Mouse (Mus musculus) liver, embryonic 13.5 days (tissue): ENCODE measurements around the gene Mtor. TPM values are rescaled to one million over a fixed set of nuclear protein-coding genes. Genes with fewer than 3 reads are reported as not detected.

Source experiments
- ATAC-seq: fragments of 200-750 bp; cut with Nextera tagmentation; 2 replicates; pipeline ENCODE4 v1.8.0; 2017; ENCODE audit warnings: low read depth, mild to moderate bottlenecking, moderate number of reproducible peaks, moderate library complexity
- DNase-seq: peaks from one replicate; pipeline ENCODE4 v3.0.0; 2022
- H3K27ac ChIP-seq: fragments of 300-500 bp; sonication (generic); 2 replicates; pipeline ENCODE4 v1.5.1; 2015; ENCODE audit warnings: moderate library complexity, mild to moderate bottlenecking, inconsistent platforms
- H3K27me3 ChIP-seq: fragments of 300-500 bp; sonication (generic); 2 replicates; pipeline ENCODE4 v1.6.1; 2015; ENCODE audit warnings: mild to moderate bottlenecking, inconsistent platforms
- H3K36me3 ChIP-seq: fragments of 300-500 bp; sonication (generic); 2 replicates; pipeline ENCODE4 v1.6.1; 2015; ENCODE audit warnings: mild to moderate bottlenecking, inconsistent platforms
- H3K4me1 ChIP-seq: fragments of 300-500 bp; sonication (generic); replicated peaks from 2 replicates; pipeline ENCODE4 v1.6.1; 2015; ENCODE audit warnings: inconsistent platforms
- H3K4me2 ChIP-seq: fragments of 300-500 bp; sonication (generic); 2 replicates; pipeline ENCODE4 v1.6.1; 2015; ENCODE audit warnings: inconsistent platforms, mild to moderate bottlenecking, moderate library complexity
- H3K4me3 ChIP-seq: fragments of 300-500 bp; sonication (generic); replicated peaks from 2 replicates; pipeline ENCODE4 v1.5.1; 2015; ENCODE audit warnings: mild to moderate bottlenecking, inconsistent platforms
- H3K9ac ChIP-seq: fragments of 300-500 bp; sonication (generic); 2 replicates; pipeline ENCODE4 v1.6.1; 2015; ENCODE audit warnings: mild to moderate bottlenecking, inconsistent platforms
- H3K9me3 ChIP-seq: fragments of 300-500 bp; sonication (generic); replicated peaks from 2 replicates; pipeline ENCODE4 v1.6.1; 2016; ENCODE audit warnings: inconsistent platforms
- WGBS: fragments of 180-500 bp; shearing (Covaris S2); methylation state at CpG from one replicate; pipeline ENCODE4 v1.1.7; 2015; ENCODE audit not compliant: insufficient replicate concordance; 5-methylcytosine and 5-hydroxymethylcytosine counted together
- polyA plus RNA-seq: library from polyadenylated mRNA; unstranded; fragments of >200 nt; fragmentation: Nextera tagmentation; extraction: Ambion mirVana; gene quantifications from 2 replicates; pipeline ENCODE4 v1.2.1, GENCODE M21; 2015

Mtor gene
- 9.0 and 9.7 TPM in 2 replicates for polyA plus RNA-seq

GRCm38 (mm10) chr4:148448179-148448852 is at the start of gene Mtor:
Mtor (plus strand) TSS chr4:148448611.
- Histone ChIP-seq H3K9me3 (no peaks in the 10 kb centered on the region), H3K9ac (peak within 1 kb of the TSS; percentile 94), H3K4me2 (peak within 1 kb of the TSS; percentile 87), H3K36me3 (peaks cover 12% of the 10 kb centered on the region), H3K4me3 (peak within 1 kb of the TSS; percentile 96), H3K27me3 (no peaks in the 10 kb centered on the region), H3K4me1 (peaks cover 38% of the 10 kb centered on the region), H3K27ac (peak within 1 kb of the TSS; percentile 74)
- WGBS = under 1% methylated on average over 52 of the region's 56 CpGs
- DNase-seq (peak; percentile 94), ATAC-seq (peak; percentile 92)

DNA sequence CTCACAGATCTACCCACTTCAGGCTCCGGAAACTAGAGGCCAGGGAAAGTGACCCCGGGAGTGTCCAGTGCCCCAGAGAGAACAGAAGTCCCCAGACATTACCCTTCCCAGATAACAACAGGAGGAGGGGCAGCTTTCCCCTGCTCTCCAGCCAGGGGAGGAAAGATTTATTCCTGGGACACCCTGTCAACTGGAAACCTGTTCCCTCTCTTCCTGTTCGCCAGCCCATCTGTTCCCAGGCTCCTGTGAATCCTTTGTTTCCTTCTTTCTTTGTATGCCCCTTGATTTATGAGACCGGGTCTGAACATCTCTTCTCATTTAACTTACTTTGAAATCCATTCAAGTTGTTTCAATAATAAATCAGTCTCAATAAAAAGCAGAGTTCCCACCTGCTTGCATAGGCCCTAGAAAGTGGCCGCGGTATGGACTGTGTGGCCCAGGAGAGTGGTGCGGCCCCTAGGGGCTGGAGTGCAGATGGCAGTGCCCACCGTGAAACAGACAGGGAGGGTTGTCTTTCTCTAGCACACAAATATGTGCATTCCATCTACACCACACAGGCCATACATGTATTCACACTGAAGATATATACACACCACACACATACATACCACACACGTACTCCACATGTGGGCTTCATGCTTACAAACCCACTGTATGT is 48.8 kb upstream of the Mtor start:
- Histone ChIP-seq H3K4me2 (no peak overlapping the region), H3K4me1 (no peaks in the 10 kb centered on the region), H3K27ac (no peak overlapping the region), H3K27me3 (peaks cover 33% of the 10 kb centered on the region), H3K9me3 (no peaks in the 10 kb centered on the region), H3K36me3 (no peaks in the 10 kb centered on the region), H3K4me3 (no peak overlapping the region), H3K9ac (no peak overlapping the region)
- DNase-seq = no peak
- 59% methylated on average over 9 of the region's 9 CpGs for whole genome bisulfite sequencing
- ATAC-seq = no peak

DNA sequence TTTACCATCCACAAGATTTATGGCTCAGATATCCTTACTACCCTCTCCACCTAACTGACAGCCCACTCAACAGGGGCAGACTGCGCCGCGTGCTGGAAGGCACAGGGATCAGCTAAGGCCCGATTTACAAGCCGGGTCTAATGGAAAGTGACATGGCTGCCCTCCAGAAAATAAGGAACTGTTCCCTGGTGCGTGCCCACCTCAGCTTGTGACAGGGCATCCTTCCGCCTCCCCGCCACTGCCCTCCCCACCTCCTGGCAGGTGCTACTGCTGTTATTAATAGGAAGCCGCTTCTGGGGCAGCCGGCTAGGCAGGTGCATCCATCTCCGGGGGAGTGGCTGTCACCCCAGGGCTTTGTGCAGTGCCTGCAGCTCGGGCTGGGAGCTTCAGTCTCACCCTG is 45.0 kb upstream of the Mtor start:
- Histone ChIP-seq H3K9me3 (no peaks in the 10 kb centered on the region), H3K27ac (no peak overlapping the region), H3K4me1 (no peaks in the 10 kb centered on the region), H3K4me3 (no peak overlapping the region), H3K27me3 (peaks cover 67% of the 10 kb centered on the region), H3K36me3 (no peaks in the 10 kb centered on the region), H3K4me2 (no peak overlapping the region), H3K9ac (no peak overlapping the region)
- DNase-seq (no peak), ATAC-seq (no peak)
- WGBS = 21% methylated on average over 12 of the region's 12 CpGs

DNA sequence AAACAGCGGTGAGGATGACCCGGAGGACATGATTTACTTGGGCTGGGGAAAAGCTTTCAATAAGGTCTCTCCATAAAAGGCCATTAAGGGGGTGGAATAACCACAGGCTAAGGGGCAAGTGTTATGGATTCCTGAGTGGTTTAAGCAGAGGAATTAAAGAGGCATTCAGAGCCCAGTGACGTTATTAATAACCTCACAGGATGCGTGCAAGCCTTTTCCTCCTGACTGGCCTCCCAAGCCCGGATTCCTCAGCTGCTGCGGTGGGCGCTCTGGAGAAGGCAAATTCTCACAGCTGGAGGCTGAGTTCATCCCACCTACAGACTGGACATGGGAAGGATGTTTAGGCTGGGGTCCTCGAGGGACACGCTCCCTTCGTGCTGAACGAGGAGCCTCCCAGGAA is 43.7 kb upstream of the Mtor start:
- Histone ChIP-seq H3K27ac (no peak overlapping the region), H3K36me3 (no peaks in the 10 kb centered on the region), H3K9me3 (no peaks in the 10 kb centered on the region), H3K9ac (no peak overlapping the region), H3K4me1 (no peaks in the 10 kb centered on the region), H3K4me2 (no peak overlapping the region), H3K4me3 (no peak overlapping the region), H3K27me3 (peaks cover 76% of the 10 kb centered on the region)
- DNase-seq (no peak), ATAC-seq (no peak)
- 10% methylated on average over 11 of the region's 11 CpGs for WGBS

DNA sequence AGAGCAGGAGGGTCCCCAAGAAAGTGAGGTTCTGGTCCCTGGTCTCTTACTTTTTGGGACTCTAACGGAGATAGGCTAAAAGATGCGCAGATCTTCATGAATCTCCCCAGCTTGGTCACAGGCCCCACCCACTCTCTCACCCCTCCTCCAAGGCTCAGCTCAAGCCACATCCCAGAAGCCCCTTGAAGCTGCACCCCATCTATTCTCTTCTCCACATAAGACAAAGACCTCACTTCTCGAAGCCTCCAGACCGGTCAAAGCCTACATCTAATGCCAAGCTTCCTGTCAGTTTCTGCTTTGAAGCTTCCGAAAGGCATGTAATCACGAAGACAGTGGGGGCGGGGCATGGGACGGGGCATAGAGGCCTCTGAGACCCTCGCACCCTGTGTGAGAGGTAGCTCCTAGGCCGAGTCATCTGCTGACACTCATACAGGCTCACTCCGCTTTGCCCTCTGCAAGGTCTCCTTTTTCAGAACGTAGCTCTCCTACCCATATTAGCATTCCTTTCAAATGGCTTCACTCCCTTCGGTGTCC is 43.1 kb upstream of the Mtor start:
- H3K27me3 ChIP-seq = peaks cover 77% of the 10 kb centered on the region
- 15% methylated on average over 13 of the region's 13 CpGs for WGBS
- no peak overlapping the region for H3K4me3 ChIP-seq
- no peak overlapping the region for H3K27ac ChIP-seq
- no peak overlapping the region for H3K9ac ChIP-seq
- no peaks in the 10 kb centered on the region for H3K4me1 ChIP-seq
- H3K36me3 ChIP-seq = no peaks in the 10 kb centered on the region
- no peak for DNase-seq
- no peak for ATAC-seq
- no peak overlapping the region for H3K4me2 ChIP-seq
- no peaks in the 10 kb centered on the region for H3K9me3 ChIP-seq

DNA sequence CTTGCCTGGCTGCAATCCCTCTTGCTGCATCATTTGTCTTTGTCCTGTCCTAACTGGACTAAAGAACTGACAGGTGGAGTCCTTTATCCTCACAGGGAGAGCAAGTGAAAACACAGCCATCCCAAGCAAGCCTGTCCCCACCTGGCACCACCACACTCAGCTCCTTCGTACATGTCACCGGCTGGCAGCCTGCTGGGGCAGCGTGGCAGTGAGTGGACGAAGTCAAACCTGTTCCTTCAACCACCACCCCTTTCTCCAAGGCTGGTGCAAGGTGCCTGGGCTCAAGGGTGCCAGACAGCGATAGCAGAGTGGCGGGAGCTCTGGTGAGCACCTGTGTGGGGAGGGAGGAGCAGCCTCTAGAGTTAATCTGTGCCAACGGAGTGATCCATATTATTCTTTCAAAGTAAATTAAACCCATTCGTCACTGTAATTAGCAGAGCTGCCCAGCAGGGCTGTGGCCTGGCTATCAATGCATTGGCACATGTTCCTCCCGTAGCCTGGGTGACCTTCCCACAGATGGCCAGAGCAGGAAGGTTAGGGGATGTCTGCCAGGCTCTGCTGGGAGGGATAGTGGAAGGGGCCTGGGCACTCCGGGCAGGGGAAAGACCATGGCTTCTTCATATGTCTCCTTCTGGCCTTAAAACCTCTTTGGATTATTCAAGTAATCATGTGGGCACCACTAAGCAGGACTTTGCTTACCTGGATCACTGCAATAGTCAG is 40.0 kb upstream of the Mtor start:
- Histone ChIP-seq H3K9me3 (no peaks in the 10 kb centered on the region), H3K36me3 (no peaks in the 10 kb centered on the region), H3K27ac (no peak overlapping the region), H3K4me1 (no peaks in the 10 kb centered on the region), H3K27me3 (peaks cover 64% of the 10 kb centered on the region), H3K9ac (no peak overlapping the region), H3K4me2 (no peak overlapping the region), H3K4me3 (no peak overlapping the region)
- 60% methylated on average over 10 of the region's 10 CpGs for WGBS
- DNase-seq (no peak), ATAC-seq (no peak)

DNA sequence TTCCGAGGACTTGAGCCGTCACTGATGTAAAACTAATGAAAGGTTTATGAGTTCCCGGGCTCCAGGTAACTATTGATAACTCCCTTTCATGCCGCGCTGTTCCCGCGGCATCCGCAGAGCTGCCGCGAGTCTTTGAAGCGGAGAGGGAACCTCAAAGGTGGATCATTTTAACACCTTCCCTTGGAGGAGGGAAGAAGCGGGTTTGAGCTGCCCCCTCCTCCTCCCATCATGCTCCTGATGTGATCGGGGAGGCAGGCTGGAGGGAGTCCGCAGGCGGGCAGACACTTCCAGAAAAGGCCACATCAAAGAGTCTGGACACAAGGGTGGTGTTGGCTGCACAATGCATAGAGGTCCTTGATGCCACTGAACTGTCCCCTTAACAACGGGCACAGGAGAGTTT is 32.8 kb upstream of the Mtor start:
- H3K9ac ChIP-seq = no peak overlapping the region
- peaks cover 35% of the 10 kb centered on the region for H3K27me3 ChIP-seq
- no peak overlapping the region; the same call in 1 of the 2 replicates for H3K4me2 ChIP-seq
- no peaks in the 10 kb centered on the region for H3K9me3 ChIP-seq
- no peaks in the 10 kb centered on the region for H3K36me3 ChIP-seq
- ATAC-seq (no peak), DNase-seq (no peak)
- 12% methylated on average over 16 of the region's 16 CpGs for WGBS
- no peak overlapping the region for H3K27ac ChIP-seq
- no peak overlapping the region for H3K4me3 ChIP-seq
- H3K4me1 ChIP-seq = peaks cover 32% of the 10 kb centered on the region

DNA sequence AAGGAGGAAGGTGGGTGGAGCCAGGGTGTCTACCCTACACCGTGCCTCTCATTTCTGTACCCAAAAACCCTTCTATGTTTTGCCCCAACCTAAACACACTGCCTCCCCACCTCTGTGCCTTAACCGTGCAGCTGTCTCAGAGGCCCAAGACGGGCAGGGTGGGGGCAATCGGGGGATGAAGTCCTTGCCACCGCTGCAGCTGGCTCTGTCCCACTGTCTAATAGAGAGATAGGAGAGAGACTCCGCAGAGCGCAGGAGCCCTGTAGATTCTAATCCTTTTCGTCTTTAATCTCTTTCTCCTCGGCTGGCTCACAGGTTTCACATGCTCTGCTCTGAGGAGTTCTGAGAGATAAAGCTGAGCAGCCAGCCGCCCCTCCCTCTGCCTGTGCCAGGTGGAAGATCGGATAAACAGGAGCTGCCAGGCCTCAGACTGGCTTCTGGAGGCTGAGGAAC is 31.3 kb upstream of the Mtor start:
- peak; percentile 95 for ATAC-seq
- Histone ChIP-seq H3K4me3 (peak overlapping the region; percentile 26), H3K4me1 (peaks cover 32% of the 10 kb centered on the region), H3K9ac (peak overlapping the region; percentile 37; the same call in 1 of the 2 replicates), H3K36me3 (no peaks in the 10 kb centered on the region), H3K4me2 (peak overlapping the region; percentile 57), H3K27ac (peak overlapping the region; percentile 59), H3K9me3 (no peaks in the 10 kb centered on the region), H3K27me3 (peaks cover 29% of the 10 kb centered on the region)
- peak; percentile 71 for DNase-seq
- 18% methylated on average over 11 of the region's 11 CpGs for WGBS

DNA sequence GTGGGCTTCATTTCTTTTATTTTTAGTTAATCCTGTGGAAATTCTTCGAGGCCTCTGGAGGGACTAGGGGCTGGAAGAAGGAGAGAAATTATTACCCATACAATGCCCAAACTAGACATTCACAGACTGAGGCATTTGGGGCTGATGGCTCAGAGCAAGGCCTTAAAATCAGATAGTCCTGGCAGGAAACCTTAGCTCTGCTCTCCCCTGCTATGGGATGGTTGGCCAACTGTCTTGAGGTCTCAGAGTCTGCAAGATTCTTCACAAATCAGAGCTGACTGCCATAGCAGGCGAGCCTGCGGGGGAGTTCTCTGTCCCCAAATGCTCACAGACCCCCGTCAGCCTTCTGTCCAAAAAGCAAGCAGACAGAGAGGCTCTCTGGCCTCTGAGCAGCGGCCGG is 30.9 kb upstream of the Mtor start:
- DNase-seq = no peak
- ATAC-seq = peak; percentile 32; the same call in 1 of the 2 replicates
- Histone ChIP-seq H3K9me3 (no peaks in the 10 kb centered on the region), H3K4me3 (no peak overlapping the region), H3K4me1 (peaks cover 32% of the 10 kb centered on the region), H3K4me2 (peak overlapping the region; percentile 57), H3K36me3 (no peaks in the 10 kb centered on the region), H3K27ac (peak overlapping the region; percentile 59), H3K9ac (no peak overlapping the region), H3K27me3 (peaks cover 29% of the 10 kb centered on the region)
- WGBS = 57% methylated on average over 6 of the region's 6 CpGs

DNA sequence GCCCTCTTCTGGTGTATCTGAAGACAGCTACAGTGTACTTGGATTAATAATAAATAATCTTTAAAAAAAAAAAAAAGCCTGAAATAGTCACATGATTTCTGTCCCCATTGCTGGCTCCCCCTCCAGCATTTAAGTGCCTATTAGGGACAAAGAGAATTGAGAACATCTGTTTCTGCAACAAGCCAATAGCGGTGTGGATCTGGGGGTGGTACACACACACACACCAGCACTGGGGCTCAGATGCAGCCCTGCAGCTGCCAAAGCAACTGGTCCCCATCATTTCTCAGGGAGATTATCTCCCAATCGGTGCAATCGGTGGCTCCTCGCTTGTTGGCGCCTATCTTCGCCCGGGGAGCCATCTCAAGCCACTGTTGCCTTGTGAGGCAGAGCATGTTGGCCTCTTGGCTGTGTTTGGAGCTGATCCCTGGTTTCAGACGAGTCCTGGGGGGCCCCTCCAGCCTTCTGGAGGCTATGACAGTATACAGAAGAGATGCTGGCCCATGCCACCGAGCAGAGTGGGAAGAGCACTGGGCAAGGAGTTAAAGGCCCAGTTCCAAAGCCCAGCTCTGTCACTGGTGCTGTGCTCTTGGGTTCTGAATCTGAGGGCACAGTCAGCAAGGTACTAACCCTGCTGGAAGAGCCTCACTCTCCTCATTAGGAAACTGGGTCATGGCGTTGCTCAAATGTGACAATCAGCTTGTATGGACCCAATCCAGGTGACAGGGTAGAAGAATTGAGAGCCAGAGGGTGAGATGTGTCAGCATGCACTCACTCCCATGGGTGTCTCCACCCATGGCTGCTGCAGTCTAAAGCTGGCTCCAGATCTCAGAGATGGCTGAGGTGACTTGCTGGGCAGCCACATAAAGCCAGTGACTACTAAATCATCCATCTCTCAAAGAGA is 21.2 kb upstream of the Mtor start:
- Histone ChIP-seq H3K27me3 (no peaks in the 10 kb centered on the region), H3K27ac (no peak overlapping the region), H3K9me3 (no peaks in the 10 kb centered on the region), H3K4me3 (no peak overlapping the region), H3K36me3 (no peaks in the 10 kb centered on the region), H3K9ac (no peak overlapping the region), H3K4me2 (no peak overlapping the region), H3K4me1 (peaks cover 18% of the 10 kb centered on the region)
- DNase-seq (no peak), ATAC-seq (no peak)
- WGBS = 65% methylated on average over 10 of the region's 10 CpGs
